Mouse (Mus musculus) limb, embryonic 14.5 days (tissue): Measurements from ENCODE around the gene Cd151. TPM values are rescaled to one million over a fixed set of nuclear protein-coding genes. Genes with fewer than 3 reads are reported as not detected.

Source experiments
- ATAC-seq: fragments of 200-750 bp; cut with Nextera tagmentation; 2 replicates; pipeline ENCODE4 v1.8.0; 2017; ENCODE audit warnings: low read depth, moderate number of reproducible peaks, moderate TSS enrichment; ENCODE audit not compliant: low FRiP score
- DNase-seq: peaks from one replicate; pipeline ENCODE4 v3.0.0-alpha.2; 2015; ENCODE audit warnings: low spot score
- H3K27ac ChIP-seq: fragments of 300-500 bp; sonication (generic); replicated peaks from 2 replicates; pipeline ENCODE4 v1.5.1; 2014; ENCODE audit warnings: low read depth, mild to moderate bottlenecking, low read length, moderate library complexity, mixed read lengths
- H3K27me3 ChIP-seq: fragments of 300-500 bp; sonication (generic); 2 replicates; pipeline ENCODE4 v1.6.1; 2014; ENCODE audit warnings: low read length, mixed read lengths; ENCODE audit not compliant: control insufficient read depth, insufficient read depth
- H3K36me3 ChIP-seq: fragments of 300-500 bp; sonication (generic); 2 replicates; pipeline ENCODE4 v1.6.1; 2014; ENCODE audit warnings: mild to moderate bottlenecking, low read length, moderate library complexity, mixed read lengths; ENCODE audit not compliant: control insufficient read depth, insufficient read depth
- H3K4me1 ChIP-seq: fragments of 300-500 bp; sonication (generic); 2 replicates; pipeline ENCODE4 v1.6.1; 2014; ENCODE audit warnings: antibody characterized with exemption, low read length, mixed read lengths; ENCODE audit not compliant: control insufficient read depth, insufficient read depth
- H3K4me2 ChIP-seq: fragments of 300-500 bp; sonication (generic); replicated peaks from 2 replicates; pipeline ENCODE4 v1.6.1; 2014; ENCODE audit warnings: low read depth, mild to moderate bottlenecking, low read length, moderate library complexity; ENCODE audit not compliant: severe bottlenecking
- H3K4me3 ChIP-seq: fragments of 300-500 bp; sonication (generic); replicated peaks from 2 replicates; pipeline ENCODE4 v1.5.1; 2014; ENCODE audit warnings: low read length
- H3K9ac ChIP-seq: fragments of 300-500 bp; sonication (generic); 2 replicates; pipeline ENCODE4 v1.6.1; 2014; ENCODE audit warnings: mild to moderate bottlenecking, low read depth, low read length, moderate library complexity; ENCODE audit not compliant: severe bottlenecking
- H3K9me3 ChIP-seq: fragments of 300-500 bp; sonication (generic); 2 replicates; pipeline ENCODE4 v1.6.1; 2016; ENCODE audit warnings: low read length; ENCODE audit not compliant: control insufficient read depth
- POLR2A ChIP-seq: fragments of 200-500 bp; IDR thresholded peaks from 2 replicates; pipeline ENCODE4 v1.8.0; 2012; ENCODE audit warnings: inconsistent platforms, mild to moderate bottlenecking, moderate library complexity, borderline replicate concordance; ENCODE audit not compliant: insufficient read depth, insufficient read length; ENCODE audit errors: extremely low read depth
- WGBS: fragments of 180-500 bp; shearing (Covaris S2); extraction: QIAGEN DNeasy Blood & Tissue Kit; methylation state at CpG from one replicate; pipeline ENCODE4 v1.1.7; 2014; 5-methylcytosine and 5-hydroxymethylcytosine counted together
- polyA plus RNA-seq, 2 experiments: library from polyadenylated mRNA; depleted of rRNA in 1 of 2; stranded (reverse) in 1 of 2; unstranded in 1 of 2; fragments of >200 nt; fragmentation: Nextera tagmentation in 1 of 2; extraction: Ambion mirVana in 1 of 2; gene quantifications; 2 replicates each; pipeline versions ENCODE4 v1.2.1 to v1.2.3; 2012 to 2014

Cd151 gene
- polyA plus RNA-seq, 2 experiments = 44.4 to 100 TPM

- Histone ChIP-seq H3K9ac (peak within 1 kb of the TSS; percentile 71), H3K27me3 (no peaks in the 10 kb centered on the region), H3K36me3 (peaks cover 38% of the 10 kb centered on the region), H3K4me2 (peak within 1 kb of the TSS; percentile 91), H3K4me1 (peaks cover 28% of the 10 kb centered on the region), H3K9me3 (no peaks in the 10 kb centered on the region), H3K4me3 (peak within 1 kb of the TSS; percentile 63), H3K27ac (0 out of 2 replicates have a peak within 1 kb of the TSS, but pooled peaks have one; percentile 26)
- WGBS = 5% methylated on average over 51 of the region's 53 CpGs
- peak; percentile 91 for ATAC-seq
- peak; percentile 79; the same call in 1 of the 2 replicates for TF ChIP-seq POLR2A
- peak; percentile 78 for DNase-seq
Observed at GRCm38 (mm10) chr7:141437178-141438120, 29.7 kb upstream of the Cd151 start, which contains the start of gene Slc25a22. Slc25a22 (minus strand) TSS chr7:141437892.

GRCm38 (mm10) chr7:141438201-141438968 lies 28.8 kb upstream of the Cd151 start:
- Histone ChIP-seq H3K9me3 (no peaks in the 10 kb centered on the region), H3K4me3 (no peak overlapping the region), H3K4me1 (peaks cover 37% of the 10 kb centered on the region), H3K9ac (no peak overlapping the region), H3K27me3 (no peaks in the 10 kb centered on the region), H3K4me2 (no peak overlapping the region), H3K27ac (no peak overlapping the region), H3K36me3 (peaks cover 28% of the 10 kb centered on the region)
- ATAC-seq = no peak
- no peak for TF ChIP-seq POLR2A
- no peak for DNase-seq
- 86% methylated on average over 12 of the region's 12 CpGs for WGBS

- no peak for ATAC-seq
- Histone ChIP-seq H3K4me3 (no peak overlapping the region), H3K4me2 (no peak overlapping the region), H3K9ac (no peak overlapping the region), H3K27me3 (no peaks in the 10 kb centered on the region), H3K9me3 (no peaks in the 10 kb centered on the region), H3K36me3 (peaks cover 23% of the 10 kb centered on the region), H3K4me1 (peaks cover 35% of the 10 kb centered on the region), H3K27ac (no peak overlapping the region)
- WGBS = 94% methylated on average over 10 of the region's 10 CpGs
- no peak for DNase-seq
- TF ChIP-seq POLR2A = no peak
Observed at GRCm38 (mm10) chr7:141439140-141439679, 28.0 kb upstream of the Cd151 start.

- no peak for ATAC-seq
- DNase-seq = no peak
- TF ChIP-seq POLR2A = no peak
- Histone ChIP-seq H3K9me3 (no peaks in the 10 kb centered on the region), H3K4me3 (no peak overlapping the region), H3K27ac (no peak overlapping the region), H3K4me1 (peaks cover 34% of the 10 kb centered on the region), H3K27me3 (no peaks in the 10 kb centered on the region), H3K36me3 (peaks cover 23% of the 10 kb centered on the region), H3K4me2 (no peak overlapping the region), H3K9ac (no peak overlapping the region)
- WGBS = 93% methylated on average over 11 of the region's 11 CpGs
Observed at GRCm38 (mm10) chr7:141439811-141440210, 27.4 kb upstream of the Cd151 start.

- peaks cover 23% of the 10 kb centered on the region for H3K36me3 ChIP-seq
- DNase-seq = peak; percentile 47
- peaks cover 31% of the 10 kb centered on the region for H3K4me1 ChIP-seq
- H3K4me3 ChIP-seq = no peak overlapping the region
- no peak overlapping the region for H3K9ac ChIP-seq
- no peak for ATAC-seq
- no peaks in the 10 kb centered on the region for H3K9me3 ChIP-seq
- no peaks in the 10 kb centered on the region for H3K27me3 ChIP-seq
- WGBS = 28% methylated on average over 6 of the region's 6 CpGs
- H3K27ac ChIP-seq = no peak overlapping the region
- H3K4me2 ChIP-seq = no peak overlapping the region
- no peak for TF ChIP-seq POLR2A
Observed at GRCm38 (mm10) chr7:141440613-141441012, 26.6 kb upstream of the Cd151 start.
